Mouse (Mus musculus) neural tube, embryonic 13.5 days (tissue): ENCODE measurements around the gene Rnf150. TPM values are rescaled to one million over a fixed set of nuclear protein-coding genes. Genes with fewer than 3 reads are reported as not detected.

ENCODE experiments used
- ATAC-seq: fragments of 200-750 bp; cut with Nextera tagmentation; 2 replicates; pipeline ENCODE4 v1.8.0; 2017; ENCODE audit warnings: low read depth, mild to moderate bottlenecking, moderate TSS enrichment, moderate library complexity
- H3K27ac ChIP-seq: fragments of 300-500 bp; sonication (generic); replicated peaks from 2 replicates; pipeline ENCODE4 v1.5.1; 2015; ENCODE audit warnings: moderate library complexity, mild to moderate bottlenecking, inconsistent platforms
- H3K27me3 ChIP-seq: fragments of 300-500 bp; sonication (generic); 2 replicates; pipeline ENCODE4 v1.6.1; 2015; ENCODE audit warnings: mild to moderate bottlenecking, inconsistent platforms
- H3K36me3 ChIP-seq: fragments of 300-500 bp; sonication (generic); 2 replicates; pipeline ENCODE4 v1.6.1; 2015; ENCODE audit warnings: mild to moderate bottlenecking, inconsistent platforms
- H3K4me1 ChIP-seq: fragments of 300-500 bp; sonication (generic); replicated peaks from 2 replicates; pipeline ENCODE4 v1.6.1; 2015; ENCODE audit warnings: inconsistent platforms
- H3K4me2 ChIP-seq: fragments of 300-500 bp; sonication (generic); 2 replicates; pipeline ENCODE4 v1.6.1; 2015; ENCODE audit warnings: inconsistent platforms, mild to moderate bottlenecking, moderate library complexity
- H3K4me3 ChIP-seq: fragments of 300-500 bp; sonication (generic); 2 replicates; pipeline ENCODE4 v1.5.1; 2015; ENCODE audit warnings: mild to moderate bottlenecking, inconsistent platforms
- H3K9ac ChIP-seq: fragments of 300-500 bp; sonication (generic); 2 replicates; pipeline ENCODE4 v1.6.1; 2015; ENCODE audit warnings: moderate library complexity, mild to moderate bottlenecking, inconsistent platforms
- H3K9me3 ChIP-seq: fragments of 300-500 bp; sonication (generic); 2 replicates; pipeline ENCODE4 v1.6.1; 2016; ENCODE audit warnings: inconsistent platforms
- WGBS: fragments of 180-500 bp; shearing (Covaris S2); methylation state at CpG from one replicate; pipeline ENCODE4 v1.1.7; 2015; 5-methylcytosine and 5-hydroxymethylcytosine counted together
- polyA plus RNA-seq: library from polyadenylated mRNA; unstranded; fragments of >200 nt; fragmentation: Nextera tagmentation; extraction: Ambion mirVana; gene quantifications from 2 replicates; pipeline ENCODE4 v1.2.1, GENCODE M21; 2015

Rnf150 gene
- polyA plus RNA-seq, 1 experiment from 2014 or later = 3.0 TPM

DNA sequence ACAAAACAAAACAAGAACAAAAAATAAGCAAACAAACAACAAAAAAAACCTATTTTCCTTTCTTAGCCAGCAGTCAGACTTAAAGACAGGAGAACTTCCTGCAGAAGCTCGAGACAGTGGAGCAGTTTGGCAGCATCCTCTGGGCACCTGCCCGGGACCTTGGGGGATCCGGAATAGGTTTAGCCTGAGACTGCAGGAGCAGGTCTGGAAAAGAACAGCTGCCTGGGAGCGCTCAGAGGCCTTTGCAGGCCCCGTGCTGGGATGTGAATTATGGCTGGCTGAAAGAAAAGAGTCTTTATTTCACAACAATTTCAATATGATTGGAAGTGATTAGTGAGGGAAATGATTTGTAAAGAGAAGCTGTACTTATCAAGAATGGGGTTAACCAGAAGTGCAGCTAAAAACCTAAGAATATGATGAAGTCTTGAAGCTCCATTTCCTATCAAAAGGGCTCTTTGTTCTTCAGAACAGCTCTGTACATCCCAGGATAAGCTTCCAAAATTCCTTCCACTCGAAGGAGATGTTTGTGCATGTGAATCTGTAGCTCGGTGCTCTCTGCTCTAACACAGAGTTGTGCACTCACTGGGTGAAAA lies 92.1 kb downstream of the Rnf150 start:
- no peaks in the 10 kb centered on the region; the same call in 1 of the 2 replicates for H3K9me3 ChIP-seq
- no peak; the same call in 1 of the 2 replicates for ATAC-seq
- H3K27me3 ChIP-seq = no peaks in the 10 kb centered on the region
- H3K9ac ChIP-seq = no peak overlapping the region
- peaks cover 13% of the 10 kb centered on the region for H3K4me1 ChIP-seq
- 37% methylated on average over 7 of the region's 7 CpGs for WGBS
- peak overlapping the region; percentile 65; the same call in 1 of the 2 replicates for H3K27ac ChIP-seq
- H3K4me2 ChIP-seq = no peak overlapping the region
- no peaks in the 10 kb centered on the region for H3K36me3 ChIP-seq
- H3K4me3 ChIP-seq = no peak overlapping the region

DNA sequence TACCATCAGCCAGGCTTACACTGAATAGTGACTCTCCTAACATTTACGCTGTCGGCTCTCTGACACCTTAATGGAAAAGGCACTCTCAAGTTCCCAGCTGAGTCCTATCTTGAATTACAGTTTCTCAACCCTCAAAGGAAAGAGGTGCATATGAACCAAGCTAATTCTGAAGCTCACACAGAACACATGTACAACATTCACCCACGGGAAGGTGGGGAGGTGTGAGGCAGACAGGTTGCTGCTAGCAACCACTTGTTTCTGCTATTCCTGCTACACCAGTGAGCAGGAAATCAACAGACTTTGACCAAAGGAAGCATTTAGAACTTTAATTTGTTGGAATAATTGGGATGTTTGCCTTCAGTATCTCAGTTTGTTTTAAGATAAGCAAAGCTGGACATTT lies 96.3 kb downstream of the Rnf150 start:
- H3K27ac ChIP-seq = no peak overlapping the region
- H3K4me2 ChIP-seq = no peak overlapping the region
- H3K36me3 ChIP-seq = no peaks in the 10 kb centered on the region
- no peak overlapping the region for H3K9ac ChIP-seq
- no peaks in the 10 kb centered on the region; the same call in 1 of the 2 replicates for H3K9me3 ChIP-seq
- H3K4me1 ChIP-seq = peaks cover 13% of the 10 kb centered on the region
- ATAC-seq = no peak
- no peaks in the 10 kb centered on the region for H3K27me3 ChIP-seq
- H3K4me3 ChIP-seq = no peak overlapping the region
- WGBS = 79% methylated on average over 3 of the region's 3 CpGs

DNA sequence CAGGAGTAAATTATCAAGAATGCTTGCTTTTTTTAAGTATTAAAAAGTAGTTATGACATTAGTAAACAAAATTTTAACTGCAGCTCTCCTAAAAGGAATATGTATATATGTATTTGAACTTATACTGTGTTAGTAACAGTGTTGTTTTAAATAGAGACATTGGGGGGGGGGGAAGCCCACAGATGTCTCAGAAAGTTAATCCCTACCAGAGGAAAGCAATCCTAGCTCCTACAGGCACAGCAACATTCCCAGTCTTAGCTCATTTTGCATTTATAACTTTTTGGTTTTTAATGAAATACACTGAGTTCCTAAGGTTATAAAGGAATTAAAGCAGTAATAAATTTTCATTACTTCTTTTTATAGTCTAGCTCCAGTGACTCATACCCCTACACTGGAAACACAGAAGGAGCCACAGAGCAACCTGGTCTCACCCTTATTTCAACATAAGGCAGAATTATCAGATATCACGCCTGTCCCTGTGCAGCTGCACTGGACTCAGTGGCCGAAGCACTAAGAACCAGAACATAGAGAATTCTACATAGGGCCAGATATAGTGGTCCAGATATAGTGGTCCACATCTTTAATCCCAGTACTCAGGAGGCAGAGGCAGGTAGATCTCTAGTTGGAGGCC lies 96.9 kb downstream of the Rnf150 start:
- 87% methylated on average over 2 of the region's 2 CpGs for WGBS
- no peak overlapping the region for H3K4me2 ChIP-seq
- H3K4me3 ChIP-seq = no peak overlapping the region
- H3K36me3 ChIP-seq = no peaks in the 10 kb centered on the region
- peaks cover 8% of the 10 kb centered on the region for H3K4me1 ChIP-seq
- H3K9me3 ChIP-seq = no peaks in the 10 kb centered on the region; the same call in 1 of the 2 replicates
- H3K9ac ChIP-seq = no peak overlapping the region
- no peak overlapping the region for H3K27ac ChIP-seq
- H3K27me3 ChIP-seq = no peaks in the 10 kb centered on the region
- ATAC-seq = no peak

DNA sequence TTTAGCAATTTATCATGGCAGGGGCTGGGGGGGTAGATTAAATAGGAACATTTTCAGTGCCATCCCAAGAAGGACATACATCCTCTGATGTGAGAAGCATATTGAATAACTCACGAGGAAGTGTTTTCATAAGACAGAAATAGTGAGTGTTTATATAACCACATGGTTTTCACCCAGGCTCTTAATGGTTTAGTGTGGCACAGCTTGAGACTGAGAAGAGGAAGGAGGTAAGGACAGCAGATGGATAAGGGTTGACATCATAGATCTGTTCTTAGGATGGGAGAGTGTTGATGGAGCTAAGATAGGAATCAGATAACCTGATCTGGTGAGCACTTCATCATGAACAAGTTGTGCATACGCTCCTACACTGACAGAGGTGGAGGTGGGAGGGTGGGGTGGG lies 101.4 kb downstream of the Rnf150 start:
- Histone ChIP-seq H3K4me1 (peaks cover 8% of the 10 kb centered on the region; the same call in 1 of the 2 replicates), H3K27ac (no peak overlapping the region), H3K27me3 (no peaks in the 10 kb centered on the region), H3K4me3 (no peak overlapping the region), H3K4me2 (no peak overlapping the region), H3K9me3 (no peaks in the 10 kb centered on the region), H3K9ac (no peak overlapping the region), H3K36me3 (no peaks in the 10 kb centered on the region)
- no peak for ATAC-seq
- 81% methylated on average over 2 of the region's 2 CpGs for WGBS

DNA sequence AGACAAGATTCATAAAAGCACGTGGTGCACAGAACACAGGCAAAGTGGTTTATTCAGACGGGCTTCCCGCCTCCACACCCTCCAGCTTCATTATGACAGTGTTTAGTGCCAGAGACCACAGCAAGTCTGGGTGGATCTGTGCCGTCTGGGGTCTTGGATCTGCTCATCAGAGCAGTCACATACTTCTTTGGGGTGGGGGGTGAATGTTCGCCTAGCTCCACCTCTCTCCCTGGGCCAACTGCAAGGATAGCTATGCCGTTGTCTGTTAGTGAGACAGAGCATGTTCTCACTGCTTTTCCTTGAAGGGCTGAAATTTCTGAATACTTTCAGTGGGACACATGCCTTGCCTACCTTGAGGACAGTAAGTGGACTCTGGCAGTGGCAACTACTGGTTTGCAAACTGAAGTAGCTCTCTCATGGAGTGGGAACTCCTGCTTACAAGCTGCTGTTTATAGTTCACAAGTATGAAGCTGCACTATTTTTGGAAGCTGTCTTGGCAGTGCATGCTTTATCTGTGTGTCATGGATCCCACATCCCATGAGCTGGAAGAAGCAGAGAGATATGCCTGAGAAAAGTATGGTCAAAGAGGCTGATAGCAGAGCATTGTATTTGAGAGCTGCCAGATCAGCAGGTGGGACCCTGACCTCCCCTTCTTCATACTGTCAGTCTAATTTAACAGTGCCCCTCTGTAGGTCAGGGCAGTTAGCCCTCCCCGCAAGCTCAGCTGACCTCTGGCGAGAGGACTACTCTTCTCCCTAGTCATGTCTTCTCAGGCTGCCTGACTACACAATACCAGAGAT lies 104.9 kb downstream of the Rnf150 start:
- 73% methylated on average over 8 of the region's 8 CpGs for WGBS
- Histone ChIP-seq H3K36me3 (no peaks in the 10 kb centered on the region), H3K9me3 (no peaks in the 10 kb centered on the region), H3K27me3 (no peaks in the 10 kb centered on the region), H3K9ac (no peak overlapping the region), H3K4me3 (no peak overlapping the region), H3K27ac (no peak overlapping the region), H3K4me1 (peaks cover 19% of the 10 kb centered on the region), H3K4me2 (no peak overlapping the region)
- ATAC-seq = no peak

DNA sequence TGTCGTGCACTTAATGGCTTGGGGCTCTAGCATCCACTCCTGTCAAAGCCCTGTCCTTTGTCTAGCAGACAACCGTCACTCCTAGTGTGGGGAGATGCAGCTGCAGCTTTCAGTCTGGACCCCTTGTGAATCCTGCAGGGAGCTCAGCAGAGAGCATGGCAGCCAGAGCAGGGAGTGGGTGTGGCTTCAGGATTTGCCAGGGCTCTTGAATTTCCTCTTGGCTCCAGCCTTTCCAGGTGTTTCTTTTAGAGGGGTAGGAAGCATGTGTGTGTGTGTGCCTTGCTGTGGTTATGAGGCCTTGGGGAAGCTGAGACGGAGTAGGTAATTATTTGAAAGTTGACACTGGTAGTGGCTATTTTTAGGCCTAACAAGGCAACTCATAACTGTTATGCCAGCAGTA lies 106.8 kb downstream of the Rnf150 start:
- 32% methylated on average over 3 of the region's 3 CpGs for WGBS
- no peak for ATAC-seq
- Histone ChIP-seq H3K36me3 (no peaks in the 10 kb centered on the region), H3K4me3 (no peak overlapping the region), H3K27me3 (no peaks in the 10 kb centered on the region), H3K9me3 (no peaks in the 10 kb centered on the region), H3K9ac (no peak overlapping the region), H3K27ac (no peak overlapping the region), H3K4me1 (peaks cover 25% of the 10 kb centered on the region), H3K4me2 (no peak overlapping the region)

DNA sequence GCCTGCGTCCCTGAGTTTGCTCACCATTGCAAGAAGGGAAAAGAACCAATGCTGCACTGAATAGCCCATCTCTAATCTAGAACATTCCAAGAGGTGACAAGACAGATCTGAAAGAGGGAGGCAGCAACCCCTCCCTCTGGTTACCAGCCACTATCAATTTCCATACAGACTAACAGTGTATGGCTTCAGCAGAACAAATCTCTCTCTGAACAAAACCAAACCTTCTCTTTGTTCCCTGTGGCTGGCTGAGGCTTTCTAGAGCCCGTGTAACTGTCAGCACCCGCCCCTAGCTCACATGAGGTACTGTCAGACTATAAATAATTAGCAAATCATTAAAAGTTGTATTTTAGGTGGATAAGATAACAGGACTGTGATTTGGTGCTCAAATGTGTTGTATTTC lies 109.7 kb downstream of the Rnf150 start:
- no peaks in the 10 kb centered on the region for H3K36me3 ChIP-seq
- no peak overlapping the region for H3K27ac ChIP-seq
- no peak overlapping the region for H3K9ac ChIP-seq
- WGBS = 51% methylated on average over 3 of the region's 3 CpGs
- H3K4me2 ChIP-seq = no peak overlapping the region
- H3K4me3 ChIP-seq = no peak overlapping the region
- no peak for ATAC-seq
- no peaks in the 10 kb centered on the region for H3K9me3 ChIP-seq
- H3K4me1 ChIP-seq = peaks cover 25% of the 10 kb centered on the region
- no peaks in the 10 kb centered on the region for H3K27me3 ChIP-seq

DNA sequence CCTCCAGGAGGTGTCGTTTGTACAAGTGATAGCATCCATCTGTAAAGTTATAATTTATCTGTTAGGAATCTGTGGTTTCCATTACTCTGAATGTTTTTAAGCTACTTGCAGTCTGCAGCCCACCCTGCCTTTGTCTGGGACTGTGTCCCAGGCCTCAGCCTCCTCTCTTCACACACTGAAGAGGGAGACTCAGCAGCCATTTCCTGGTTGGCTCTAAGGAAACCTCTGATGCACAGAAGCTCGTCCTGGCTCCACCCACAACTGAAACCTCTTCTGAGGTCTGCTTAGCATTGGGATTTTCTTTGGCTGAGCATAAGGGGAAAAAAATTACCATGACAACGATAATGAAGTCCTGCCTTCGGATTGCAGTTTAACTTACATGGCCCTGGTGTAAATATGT lies 110.2 kb downstream of the Rnf150 start:
- peak; percentile 50; the same call in 1 of the 2 replicates for ATAC-seq
- no peak overlapping the region for H3K9ac ChIP-seq
- 51% methylated on average over 4 of the region's 4 CpGs for WGBS
- H3K27ac ChIP-seq = 0 out of 2 replicates have a peak overlapping the region, but pooled peaks have one; percentile 28
- H3K4me3 ChIP-seq = no peak overlapping the region
- peaks cover 21% of the 10 kb centered on the region for H3K4me1 ChIP-seq
- H3K27me3 ChIP-seq = no peaks in the 10 kb centered on the region
- no peaks in the 10 kb centered on the region for H3K9me3 ChIP-seq
- H3K4me2 ChIP-seq = no peak overlapping the region
- no peaks in the 10 kb centered on the region for H3K36me3 ChIP-seq

DNA sequence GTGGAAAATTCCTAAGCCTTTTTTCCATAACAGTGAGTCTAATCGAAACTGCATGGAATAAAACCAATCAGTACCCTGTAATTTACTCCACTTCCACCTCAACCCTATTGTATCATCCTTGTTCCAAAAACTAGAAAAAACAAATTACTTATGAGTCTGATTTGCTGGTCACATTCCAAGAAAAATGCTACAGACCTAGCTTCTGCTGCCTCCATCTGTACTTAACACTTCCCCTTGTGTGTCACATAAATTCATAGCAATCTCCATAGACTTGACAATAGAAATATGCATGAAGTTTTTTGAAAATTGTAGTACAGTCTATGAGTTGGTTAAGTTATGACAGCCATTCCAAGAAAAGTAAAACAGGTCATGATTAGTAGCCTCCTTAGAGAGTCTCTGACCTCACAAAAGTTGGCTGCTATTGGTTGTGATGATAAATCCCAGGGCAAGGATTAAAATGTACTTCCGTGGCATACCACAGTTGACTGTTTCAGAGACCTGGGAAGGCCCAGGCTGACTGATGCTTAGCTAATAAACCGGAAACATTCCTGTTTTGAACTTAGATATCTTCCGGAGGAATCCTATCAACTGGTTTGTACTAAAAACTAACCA lies 118.2 kb downstream of the Rnf150 start:
- Histone ChIP-seq H3K4me2 (no peak overlapping the region), H3K4me1 (no peaks in the 10 kb centered on the region), H3K36me3 (no peaks in the 10 kb centered on the region), H3K27ac (no peak overlapping the region), H3K4me3 (no peak overlapping the region), H3K9me3 (no peaks in the 10 kb centered on the region), H3K27me3 (no peaks in the 10 kb centered on the region), H3K9ac (no peak overlapping the region)
- no peak for ATAC-seq
- 88% methylated on average over 4 of the region's 4 CpGs for WGBS

DNA sequence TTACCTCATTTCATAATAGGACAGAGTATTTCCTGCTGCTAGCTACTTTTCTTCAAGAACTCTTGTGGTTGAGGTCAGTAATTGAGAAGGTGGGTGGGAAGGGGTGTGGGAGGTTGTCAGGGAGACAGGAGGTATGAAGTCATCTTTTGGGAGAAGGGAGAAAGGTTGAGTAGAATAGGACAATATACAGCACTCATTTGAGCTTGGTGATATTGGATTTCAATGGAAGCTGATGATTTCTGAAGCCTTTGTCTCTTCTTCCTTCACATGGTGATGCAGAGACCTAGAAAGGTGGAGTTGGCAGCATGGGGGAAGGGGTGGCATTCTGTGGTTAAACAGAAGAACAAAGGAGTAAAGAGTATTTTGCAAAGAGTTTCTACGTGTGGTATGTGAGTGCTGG lies 119.7 kb downstream of the Rnf150 start:
- Histone ChIP-seq H3K9ac (no peak overlapping the region), H3K4me2 (no peak overlapping the region), H3K36me3 (no peaks in the 10 kb centered on the region), H3K4me3 (no peak overlapping the region), H3K9me3 (no peaks in the 10 kb centered on the region), H3K4me1 (no peaks in the 10 kb centered on the region), H3K27ac (no peak overlapping the region), H3K27me3 (no peaks in the 10 kb centered on the region)
- 73% methylated on average over 1 of the region's 1 CpGs for WGBS
- ATAC-seq = no peak

DNA sequence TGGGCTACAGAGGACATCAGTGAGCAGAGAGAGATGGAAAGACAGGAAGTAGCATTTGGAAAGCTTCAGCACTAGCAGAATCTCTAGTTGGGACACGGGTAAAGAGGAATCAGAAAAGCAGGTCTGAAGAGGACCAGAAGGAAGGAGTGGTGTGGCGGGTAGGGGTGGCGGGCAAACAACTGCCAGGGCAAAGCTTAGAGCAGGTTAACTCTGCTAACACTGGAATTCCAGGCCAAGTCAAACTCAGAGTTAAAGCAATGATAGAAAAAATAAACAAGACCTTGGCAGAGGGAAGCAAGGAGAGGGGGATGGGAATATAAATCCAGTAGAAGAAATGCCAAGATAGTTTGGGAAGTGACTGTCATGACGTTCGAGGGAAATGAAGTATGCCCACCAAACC lies 120.1 kb downstream of the Rnf150 start:
- WGBS = 82% methylated on average over 5 of the region's 5 CpGs
- H3K4me1 ChIP-seq = no peaks in the 10 kb centered on the region
- no peaks in the 10 kb centered on the region for H3K27me3 ChIP-seq
- no peak for ATAC-seq
- H3K4me2 ChIP-seq = no peak overlapping the region
- H3K36me3 ChIP-seq = no peaks in the 10 kb centered on the region
- no peak overlapping the region for H3K4me3 ChIP-seq
- H3K27ac ChIP-seq = no peak overlapping the region
- H3K9me3 ChIP-seq = no peaks in the 10 kb centered on the region
- no peak overlapping the region for H3K9ac ChIP-seq

DNA sequence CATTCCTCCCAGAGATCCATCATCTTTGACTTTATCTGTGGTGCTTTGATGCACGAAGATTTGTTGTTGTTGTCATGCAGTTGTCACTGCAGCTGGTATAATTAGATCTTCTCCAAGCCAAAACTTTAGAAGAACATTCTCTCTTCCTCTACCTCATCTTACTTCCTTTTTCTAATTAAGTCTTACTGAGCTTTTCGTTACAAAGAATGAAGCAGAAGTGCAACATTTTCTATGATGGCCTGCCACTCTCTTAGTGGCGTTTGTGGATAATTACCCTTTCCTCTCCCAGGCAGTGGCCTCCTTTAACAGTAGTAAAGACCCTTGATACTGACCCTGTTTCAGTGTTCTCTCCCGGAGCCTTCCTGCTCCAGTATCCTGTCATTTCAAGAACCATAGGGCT lies 128.9 kb downstream of the Rnf150 start:
- Histone ChIP-seq H3K9ac (no peak overlapping the region), H3K27ac (no peak overlapping the region), H3K9me3 (no peaks in the 10 kb centered on the region), H3K4me1 (no peaks in the 10 kb centered on the region), H3K4me2 (no peak overlapping the region), H3K27me3 (no peaks in the 10 kb centered on the region), H3K4me3 (no peak overlapping the region), H3K36me3 (no peaks in the 10 kb centered on the region)
- 68% methylated on average over 4 of the region's 4 CpGs for WGBS
- no peak for ATAC-seq
